Mouse (Mus musculus): Measurements from ENCODE around the gene Arhgef9. TPM values are rescaled to one million over a fixed set of nuclear protein-coding genes. Genes with fewer than 3 reads are reported as not detected.

Arhgef9 gene
- polyA plus RNA-seq, 1 experiment = 1.1 TPM

DNA sequence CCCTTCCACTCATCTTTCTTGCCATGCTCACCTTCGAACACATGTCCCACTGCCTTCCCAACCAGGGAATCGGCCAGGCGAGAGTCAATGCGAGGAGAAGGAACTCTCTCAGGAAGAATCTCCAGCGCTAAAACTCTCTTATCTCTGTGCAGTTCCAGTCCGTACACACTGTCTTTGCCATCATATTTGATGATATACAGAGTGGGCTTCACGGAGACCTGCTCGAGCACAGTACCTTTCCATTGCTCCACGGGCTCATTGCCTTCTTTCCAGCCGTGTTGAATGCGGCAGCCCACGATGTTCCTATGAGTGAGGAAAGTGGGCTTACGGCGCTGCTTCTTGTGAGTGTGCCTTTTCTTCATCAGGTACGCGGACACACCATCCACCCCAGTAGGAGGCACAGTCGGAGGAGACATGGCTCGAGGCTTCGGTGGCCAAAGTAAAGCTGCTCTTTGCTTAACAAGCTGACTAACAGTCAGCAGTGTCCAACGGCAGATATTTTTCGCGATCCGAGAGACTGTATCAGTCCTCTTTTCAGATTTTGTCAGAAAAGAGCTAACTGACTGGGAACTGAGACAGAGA lies 170.8 kb downstream of the Arhgef9 start:
- 18% methylated on average over 23 of the region's 23 CpGs for WGBS
- DNase-seq (ENCODE audit: low read depth, low spot score) = no peak

DNA sequence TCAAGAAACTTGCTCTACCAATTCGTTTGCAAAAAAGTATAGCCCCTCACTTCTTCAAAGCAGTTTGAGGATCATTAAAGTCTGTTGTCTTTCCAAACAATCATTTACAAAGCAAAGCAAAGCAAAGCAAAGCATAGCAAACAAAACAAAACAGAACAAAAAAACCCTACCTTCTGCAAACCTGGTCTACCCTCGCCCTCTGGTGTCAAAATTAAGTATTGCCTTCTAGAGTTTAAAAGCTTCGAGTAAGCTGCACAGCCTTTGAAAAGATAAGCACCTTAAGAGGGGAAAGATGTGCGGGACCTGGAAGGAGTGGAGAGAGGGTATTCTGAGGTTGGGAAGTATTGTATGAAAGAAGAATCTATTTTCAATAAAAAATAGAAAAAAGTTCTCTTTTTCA lies 184.6 kb downstream of the Arhgef9 start:
- DNase-seq (ENCODE audit: low read depth, low spot score) = no peak
- 14% methylated on average over 4 of the region's 4 CpGs for WGBS

Other genes with a start within 250 kb of the Arhgef9 start
- gene Spin4, start 170.2 kb downstream of the Arhgef9 start, polyA plus RNA-seq (2012; rRNA removed) = 0.07 and 0.27 TPM in 2 replicates
- 1.0 and 1.7 TPM in 2 replicates for gene Amer1, start 248.0 kb upstream of the Arhgef9 start, polyA plus RNA-seq (2012; rRNA removed)